Mouse (Mus musculus) thymus, adult 2 months (tissue): ENCODE measurements around the gene Jup. TPM values are rescaled to one million over a fixed set of nuclear protein-coding genes. Genes with fewer than 3 reads are reported as not detected.
A peak's percentile ranks its signal among the peaks of the same experiment; 100 is the strongest.

ENCODE experiments used
- DNase-seq: peaks from one replicate; pipeline ENCODE4 v3.0.0; 2021
- H3K27ac ChIP-seq: fragments of 200-500 bp; 2 replicates; pipeline ENCODE4 v1.5.1; 2012; ENCODE audit warnings: low read length, control low read depth; ENCODE audit not compliant: control insufficient read depth, insufficient read depth
- H3K27me3 ChIP-seq: fragments of 200-500 bp; 2 replicates; pipeline ENCODE4 v1.6.1; 2012; ENCODE audit warnings: mild to moderate bottlenecking, low read length, moderate library complexity, mixed read lengths; ENCODE audit not compliant: control insufficient read depth, insufficient read depth
- H3K36me3 ChIP-seq: fragments of 200-500 bp; 2 replicates; pipeline ENCODE4 v1.6.1; 2012; ENCODE audit warnings: mild to moderate bottlenecking, low read length, moderate library complexity; ENCODE audit not compliant: control insufficient read depth, insufficient read depth
- H3K4me1 ChIP-seq: fragments of 200-500 bp; replicated peaks from 2 replicates; pipeline ENCODE4 v1.6.1; 2012; ENCODE audit warnings: low read length; ENCODE audit not compliant: control insufficient read depth, insufficient read depth
- H3K4me3 ChIP-seq: fragments of 200-500 bp; 2 replicates; pipeline ENCODE4 v1.5.1; 2012; ENCODE audit warnings: mild to moderate bottlenecking, low read length, control low read depth, moderate library complexity; ENCODE audit not compliant: control insufficient read depth, insufficient read depth
- CTCF ChIP-seq: fragments of 200-500 bp; IDR thresholded peaks from 2 replicates; pipeline ENCODE4 v1.5.1; 2012; ENCODE audit warnings: mild to moderate bottlenecking, control low read depth, low read length, moderate library complexity, borderline replicate concordance; ENCODE audit not compliant: control insufficient read depth, poor library complexity, insufficient read depth; ENCODE audit errors: extremely low read depth
- POLR2A ChIP-seq: fragments of 200-500 bp; IDR thresholded peaks from 2 replicates; pipeline ENCODE4 v1.6.1; 2012; ENCODE audit warnings: mild to moderate bottlenecking, low read length, control low read depth, moderate library complexity; ENCODE audit not compliant: control insufficient read depth, poor library complexity, insufficient read depth; ENCODE audit errors: extremely low read depth
- WGBS: fragments of 180-500 bp; shearing (Covaris S2); methylation state at CpG from one replicate; pipeline ENCODE4 v1.1.7; 2018; 5-methylcytosine and 5-hydroxymethylcytosine counted together
- polyA plus RNA-seq: library from polyadenylated mRNA; depleted of rRNA; stranded (reverse); fragments of >200 nt; gene quantifications from 2 replicates; pipeline ENCODE4 v1.2.3, GENCODE M21; 2012

Gene Jup
- polyA plus RNA-seq, 1 experiment, result 221 TPM

- no peaks in the 10 kb centered on the region for H3K27me3 ChIP-seq
- no peak overlapping the region for H3K4me3 ChIP-seq
- peaks cover 67% of the 10 kb centered on the region for H3K4me1 ChIP-seq
- DNase-seq, result peak; percentile 78
- WGBS, result 34% methylated on average over 10 of the region's 10 CpGs
- H3K27ac ChIP-seq, result peak overlapping the region; percentile 96
- TF ChIP-seq CTCF (peak; percentile 63; the same call in 1 of the 2 replicates), POLR2A (peak; percentile 43; the same call in 1 of the 2 replicates)
- H3K36me3 ChIP-seq, result no peaks in the 10 kb centered on the region
Observed at GRCm38 (mm10) chr11:100408076-100408834, 10.7 kb upstream of the Jup start.

DNA sequence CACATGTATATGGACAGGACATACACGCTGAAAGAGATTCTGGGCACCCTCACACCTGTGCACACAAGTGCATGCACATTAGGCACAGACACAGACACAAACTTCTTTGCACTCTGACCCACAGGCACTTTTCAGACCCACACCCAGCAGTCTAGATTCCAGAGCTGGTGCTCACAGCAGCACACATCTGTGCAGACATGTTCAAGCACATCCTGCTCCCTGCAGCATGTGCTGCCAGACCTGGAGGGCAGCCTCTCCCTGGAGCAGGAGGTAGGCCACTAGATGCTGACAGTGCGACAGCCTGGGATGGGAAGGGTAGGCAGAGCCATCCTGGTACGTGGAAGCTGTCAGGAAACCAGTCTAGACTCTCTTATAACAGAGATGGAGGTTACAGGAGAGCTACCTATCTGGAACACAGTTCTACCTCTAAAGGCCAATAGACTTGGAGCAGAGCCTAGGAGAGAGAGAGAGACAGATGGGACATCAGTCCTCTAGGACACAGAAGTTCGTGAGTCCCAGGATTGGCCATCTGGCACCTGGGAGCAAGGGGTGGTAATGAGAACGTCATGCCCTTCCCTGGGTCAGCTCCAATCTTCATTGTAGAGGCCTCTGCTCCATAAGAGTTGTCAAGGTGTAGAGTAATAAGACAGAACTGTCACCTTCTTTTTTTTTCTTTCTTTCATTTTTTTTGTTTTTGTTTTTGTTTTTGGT, 9.6 kb upstream of the Jup start:
- no peak for DNase-seq
- 91% methylated on average over 5 of the region's 5 CpGs for WGBS
- no peak overlapping the region for H3K4me3 ChIP-seq
- H3K27ac ChIP-seq, result peak overlapping the region; percentile 96
- H3K4me1 ChIP-seq, result peaks cover 66% of the 10 kb centered on the region
- TF ChIP-seq CTCF, result no peak
- no peak for TF ChIP-seq POLR2A
- H3K27me3 ChIP-seq, result no peaks in the 10 kb centered on the region
- H3K36me3 ChIP-seq, result no peaks in the 10 kb centered on the region

GRCm38 (mm10) chr11:100406273-100406672, 8.7 kb upstream of the Jup start:
- 94% methylated on average over 8 of the region's 8 CpGs for WGBS
- TF ChIP-seq POLR2A (no peak), CTCF (no peak)

GRCm38 (mm10) chr11:100404456-100405074, 7.0 kb upstream of the Jup start:
- 94% methylated on average over 3 of the region's 3 CpGs for WGBS
- H3K27ac ChIP-seq, result no peak overlapping the region
- H3K36me3 ChIP-seq, result no peaks in the 10 kb centered on the region
- H3K27me3 ChIP-seq, result no peaks in the 10 kb centered on the region
- H3K4me3 ChIP-seq, result no peak overlapping the region
- DNase-seq, result no peak
- TF ChIP-seq CTCF (no peak), POLR2A (no peak)
- H3K4me1 ChIP-seq, result peaks cover 53% of the 10 kb centered on the region

More at GRCm38 (mm10) chr11:100406273-100406672, 8.7 kb upstream of the Jup start:
- H3K27ac ChIP-seq, result no peak overlapping the region
- H3K4me1 ChIP-seq, result peaks cover 62% of the 10 kb centered on the region
- H3K27me3 ChIP-seq, result no peaks in the 10 kb centered on the region
- no peak for DNase-seq
- H3K36me3 ChIP-seq, result no peaks in the 10 kb centered on the region
- no peak overlapping the region for H3K4me3 ChIP-seq

DNA sequence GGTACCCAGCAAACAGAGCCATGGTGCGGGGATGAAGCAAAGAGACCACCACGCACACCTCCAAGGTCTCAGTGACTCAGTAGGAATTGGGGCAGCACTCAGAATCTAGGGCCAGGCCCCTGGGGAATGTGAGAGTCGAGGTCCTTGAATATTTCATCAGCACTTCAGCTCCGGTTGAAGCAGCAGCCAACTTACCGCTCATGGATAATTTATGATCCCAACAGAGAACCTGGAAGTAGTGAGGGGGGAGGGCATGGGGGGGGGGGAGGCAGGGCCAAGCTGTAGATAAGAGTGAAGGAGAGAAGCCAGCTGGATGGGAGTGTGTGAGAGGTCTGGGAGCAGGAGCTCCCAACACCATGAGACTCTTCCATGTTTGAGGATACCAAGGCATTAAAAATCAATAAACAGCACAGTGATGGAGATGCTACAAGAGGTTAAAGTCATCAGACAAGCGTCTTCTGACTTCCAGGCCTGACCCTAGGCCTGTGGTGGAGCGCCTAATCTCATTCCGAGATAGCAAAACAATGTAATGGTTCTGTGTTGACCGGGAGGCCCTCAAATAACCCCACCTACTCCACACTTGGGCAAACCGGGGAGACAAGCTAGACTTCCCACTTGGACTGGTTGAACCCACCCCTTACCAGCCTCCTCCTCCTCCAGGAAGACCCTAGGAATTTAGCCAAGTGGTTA, 6.0 kb upstream of the Jup start:
- Histone ChIP-seq H3K27me3 (no peaks in the 10 kb centered on the region), H3K4me3 (no peak overlapping the region), H3K4me1 (peaks cover 49% of the 10 kb centered on the region), H3K27ac (no peak overlapping the region), H3K36me3 (no peaks in the 10 kb centered on the region)
- DNase-seq, result no peak
- TF ChIP-seq CTCF (no peak), POLR2A (no peak)
- 92% methylated on average over 10 of the region's 10 CpGs for WGBS

- H3K4me1 ChIP-seq, result peaks cover 44% of the 10 kb centered on the region
Observed at GRCm38 (mm10) chr11:100402682-100403081, 5.1 kb upstream of the Jup start.

More at GRCm38 (mm10) chr11:100402682-100403081, 5.1 kb upstream of the Jup start:
- WGBS, result 52% methylated on average over 2 of the region's 2 CpGs
- no peaks in the 10 kb centered on the region for H3K36me3 ChIP-seq
- H3K4me3 ChIP-seq, result no peak overlapping the region
- no peak for DNase-seq
- TF ChIP-seq POLR2A (no peak), CTCF (no peak)
- H3K27ac ChIP-seq, result no peak overlapping the region
- H3K27me3 ChIP-seq, result no peaks in the 10 kb centered on the region
